Mouse (Mus musculus) stomach, postnatal 0 days (tissue): ENCODE results near the gene Rapgef3.

Experiments
- CTCF ChIP-seq: IDR thresholded peaks from 2 replicates; pipeline ENCODE4 v1.5.1; 2016; ENCODE audit warnings: antibody characterized with exemption, low read depth, mild to moderate bottlenecking, moderate library complexity
- EP300 ChIP-seq: optimal IDR thresholded peaks from 2 replicates; pipeline ENCODE3; 2016; ENCODE audit warnings: antibody characterized with exemption

DNA sequence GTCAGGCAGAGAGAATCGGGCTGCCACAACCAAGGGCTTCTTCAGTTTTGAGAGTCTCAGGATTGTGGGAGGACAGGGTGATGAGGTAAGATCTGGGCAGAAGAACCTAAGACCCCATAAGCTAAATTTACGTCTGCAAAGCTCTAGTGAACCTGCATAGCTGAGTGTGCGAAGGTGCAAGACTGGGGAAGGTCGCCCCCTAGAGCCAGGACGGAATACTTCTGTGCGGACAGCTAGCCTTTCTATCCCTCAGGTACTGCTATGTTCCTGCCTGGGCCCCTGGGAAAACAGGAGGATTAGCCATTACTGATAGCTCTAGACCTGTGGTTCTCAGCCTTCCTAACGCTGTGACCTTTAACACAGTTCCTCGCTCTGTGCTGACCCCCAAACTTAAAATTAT, 8.7 kb upstream of the Rapgef3 start:
- TF ChIP-seq CTCF (peak; percentile 86), EP300 (no peak)
